12 mouse cellular contexts compared by ENCODE assay signal in genomic region chr7:141164850-141165249, GRCm38 (mm10). TPM values are rescaled to one million over a fixed set of nuclear protein-coding genes. Genes with fewer than 3 reads are reported as not detected.
A peak's percentile ranks its signal among the peaks of the same experiment; 100 is the strongest.
DNase-seq lines count a peak whose midpoint lies in the region; ATAC-seq and TF ChIP-seq lines count a peak whose summit lies in the region.
"Had no signal": no experiment of that assay in that cellular context is flagged by ENCODE, and none has a peak within 500 bp of the region (broad histone marks: within the 10 kb centered on the region; RNA-seq: fewer than 3 reads in every experiment).

No protein-coding gene starts in this region.

- intact Hi-C loops in left cerebral cortex, postnatal 36 days (cut with DNase I): no loop called here

- H3K36me3 ChIP-seq in myocyte (ENCODE audit: control insufficient read depth, insufficient read depth): peaks cover 31% of the 10 kb centered on the region

- DNase-seq in left cerebral cortex, adult 18-20 months (ENCODE audit: low spot score in 2 of 2): peak; percentile 18 to 42
- no peak for DNase-seq in left cerebral cortex, postnatal 36 days (ENCODE audit: low spot score in 2 of 2)
- DNase-seq in Muller cell, postnatal 12 days (ENCODE audit: inconsistent ontology term): peak; percentile 44
- peak; percentile 29 for DNase-seq in c-Kit-positive CD71-negative TER-119-negative erythroid progenitor cells, embryonic 14.5 days (ENCODE audit: low read depth)
- DNase-seq in kidney, postnatal 36 days: no peak
- no peak for DNase-seq in kidney, postnatal 14 days
- DNase-seq: cerebellum, adult 11-12 months had no signal

- no peak overlapping the region for H3ac ChIP-seq in myocyte (ENCODE audit: control insufficient read depth, insufficient read length)

- peak overlapping the region; percentile 83 for H3K4me2 ChIP-seq in myocyte (ENCODE audit: low read depth)
- H3K4me2 ChIP-seq: embryonic facial prominence, embryonic 13.5 days; hindbrain, embryonic 12.5 days had no signal

- TF ChIP-seq POLR2A in myocyte (IDR thresholded peaks at IDR 0.05; ENCODE audit: insufficient read length, low read depth): no peak

- no peaks in the 10 kb centered on the region for H3K27me3 ChIP-seq in myocyte (ENCODE audit: control insufficient read depth, insufficient read depth, insufficient read length)
- H3K27me3 ChIP-seq: embryonic facial prominence, embryonic 13.5 days; hindbrain, embryonic 12.5 days had no signal

- no peak for ATAC-seq in erythroblast, adult 5-6 weeks (replicated peaks; ENCODE audit: low FRiP score, poor library complexity, severe bottlenecking)

- H3K4me3 ChIP-seq in myocyte: no peak overlapping the region
- H3K4me3 ChIP-seq: embryonic facial prominence, embryonic 13.5 days; hindbrain, embryonic 12.5 days had no signal

- H3K79me2 ChIP-seq in myocyte (ENCODE audit: control insufficient read depth, insufficient read depth): peaks cover 14% of the 10 kb centered on the region

TF ChIP-seq in myocyte, 11 proteins besides CTCF, POLR2A, EP300 and RAD21:
- no peak for TF ChIP-seq REST (IDR thresholded peaks at IDR 0.05; ENCODE audit: insufficient read depth, insufficient read length)
- peak; percentile 96 for TF ChIP-seq USF1 (IDR thresholded peaks at IDR 0.05; ENCODE audit: low read depth)
- TF ChIP-seq CEBPB (IDR thresholded peaks at IDR 0.05; ENCODE audit: insufficient read depth, poor library complexity, severe bottlenecking): 0 out of 2 replicates have a peak, but pooled peaks have one; percentile 3
- TF ChIP-seq POLR2AphosphoS2 (IDR thresholded peaks at IDR 0.05; ENCODE audit: insufficient read length, low read depth): no peak
- TF ChIP-seq MYOG (IDR thresholded peaks at IDR 0.05; ENCODE audit: control insufficient read depth in 1 of 3, insufficient read depth in 1 of 3, insufficient read length in 2 of 3, low read depth in 2 of 3): no peak
- TF ChIP-seq TCF3 (IDR thresholded peaks at IDR 0.05; ENCODE audit: insufficient read length, low read depth): no peak
- peak; percentile 71 for TF ChIP-seq MAX (IDR thresholded peaks at IDR 0.05; ENCODE audit: low read depth)
- peak in 1 of 3 experiments; percentile 46 for TF ChIP-seq MYOD1 (IDR thresholded peaks at IDR 0.05; ENCODE audit: control insufficient read depth in 1 of 3, insufficient read length in 2 of 3, low read depth in 2 of 3)

RNA-seq across cellular contexts. Expression of gene Rnh1, which starts 7.8 kb away (rescaled TPM):
- 10 to 100 TPM; 39.0 to 43.2 TPM for total RNA-seq in left cerebral cortex, adult 18-20 months (2021)
- total RNA-seq in left cerebral cortex, postnatal 36 days (2021): 10 to 100 TPM; 33.6 to 36.2 TPM
- polyA plus RNA-seq in myocyte (2012; fragmentation: generic; extraction: Trizol): 276 TPM
- 11.9 and 13.8 TPM in 2 replicates for total RNA-seq in erythroblast, adult 5-6 weeks (2015; ENCODE audit: low replicate concordance)
- 15.1 and 15.7 TPM in 2 replicates for total RNA-seq in erythroblast, adult 5-6 weeks (2017; ENCODE audit: low replicate concordance)

RNA-seq across cellular contexts. Expression of gene Hras, which starts 29.0 kb away (rescaled TPM):
- total RNA-seq in left cerebral cortex, adult 18-20 months (2021): 100 to 1,000 TPM; 223 to 237 TPM
- total RNA-seq in left cerebral cortex, postnatal 36 days (2021): 100 to 1,000 TPM; 256 to 304 TPM
- polyA plus RNA-seq in myocyte (2012; fragmentation: generic; extraction: Trizol): 215 TPM
- 3.8 and 24.9 TPM in 2 replicates for total RNA-seq in erythroblast, adult 5-6 weeks (2015; ENCODE audit: low replicate concordance)
- total RNA-seq in erythroblast, adult 5-6 weeks (2017; ENCODE audit: low replicate concordance): 11.4 and 20.8 TPM in 2 replicates

RNA-seq across cellular contexts. Expression of gene Lrrc56, which starts 29.1 kb away (rescaled TPM):
- 1 to 10 TPM; 2.7 to 4.4 TPM for total RNA-seq in left cerebral cortex, adult 18-20 months (2021)
- total RNA-seq in left cerebral cortex, postnatal 36 days (2021): 1 to 10 TPM; 3.5 to 4.7 TPM
- polyA plus RNA-seq in myocyte (2012; fragmentation: generic; extraction: Trizol): 1.1 TPM
- total RNA-seq in erythroblast, adult 5-6 weeks (2015; ENCODE audit: low replicate concordance): 2.1 TPM in 1 of 2 replicates, not detected in the other
- 0.94 and 1.8 TPM in 2 replicates for total RNA-seq in erythroblast, adult 5-6 weeks (2017; ENCODE audit: low replicate concordance)

RNA-seq across cellular contexts. Expression of gene Ptdss2, which starts 42.7 kb away (rescaled TPM):
- total RNA-seq in left cerebral cortex, adult 18-20 months (2021): 10 to 100 TPM; 43.9 to 51.1 TPM
- 10 to 100 TPM; 45.1 to 52.1 TPM for total RNA-seq in left cerebral cortex, postnatal 36 days (2021)
- 28.0 TPM for polyA plus RNA-seq in myocyte (2012; fragmentation: generic; extraction: Trizol)
- total RNA-seq in erythroblast, adult 5-6 weeks (2015; ENCODE audit: low replicate concordance): 123 and 158 TPM in 2 replicates
- 153 and 164 TPM in 2 replicates for total RNA-seq in erythroblast, adult 5-6 weeks (2017; ENCODE audit: low replicate concordance)

RNA-seq across cellular contexts. Expression of gene Ano9, which starts 47.2 kb away (rescaled TPM):
- total RNA-seq in left cerebral cortex, adult 18-20 months (2021): not detected
- total RNA-seq in left cerebral cortex, postnatal 36 days (2021): not detected
- not detected for polyA plus RNA-seq in myocyte (2012; fragmentation: generic; extraction: Trizol)
- not detected in 2 replicates for total RNA-seq in erythroblast, adult 5-6 weeks (2015; ENCODE audit: low replicate concordance)
- not detected in 2 replicates for total RNA-seq in erythroblast, adult 5-6 weeks (2017; ENCODE audit: low replicate concordance)
- total RNA-seq: layer of hippocampus, postnatal 25 days had no signal

Comparison
In these comparisons a context has a peak if more than half of its experiments do, and no peak if none do; other contexts are left out.
1. DNase-seq: peak in left cerebral cortex, adult 18-20 months (2 of 2), Muller cell, postnatal 12 days (single experiment) and c-Kit-positive CD71-negative TER-119-negative erythroid progenitor cells, embryonic 14.5 days (single experiment); none in left cerebral cortex, postnatal 36 days (0 of 2), kidney, postnatal 36 days (0 of 2) and kidney, postnatal 14 days (single experiment).
2. RNA of gene Hras, which starts 29.0 kb away (total RNA-seq): 256 to 304 TPM in left cerebral cortex, postnatal 36 days and 223 to 237 TPM in left cerebral cortex, adult 18-20 months; 3.8 to 24.9 TPM in erythroblast, adult 5-6 weeks; every median in the first group is over 4 times any median in the second.